Mouse (Mus musculus): ENCODE data around the gene Tpm3. TPM values are rescaled to one million over a fixed set of nuclear protein-coding genes. Genes with fewer than 3 reads are reported as not detected.
"Not testable (repeated sequence)": the region's sequence is repeated elsewhere in the genome, so short reads cannot be mapped to it uniquely, and the experiment has no call there.

Tpm3 gene
- polyA plus RNA-seq, 1 experiment from 2014 or later, result 499 TPM

GRCm38 (mm10) chr3:90118132-90118790, 45.8 kb downstream of the Tpm3 start:
- no peaks in the 10 kb centered on the region for H3K27me3 ChIP-seq (ENCODE audit: control insufficient read depth, insufficient read depth, low read length)
- no peak overlapping the region for H3K9ac ChIP-seq (ENCODE audit: low read length)
- no peaks in the 10 kb centered on the region for H3K9me3 ChIP-seq (ENCODE audit: control insufficient read depth, low read length)
- H3K36me3 ChIP-seq (ENCODE audit: control insufficient read depth, insufficient read depth, low read length), result no peaks in the 10 kb centered on the region
- WGBS, result 95% methylated on average over 13 of the region's 13 CpGs
- no peak for ATAC-seq (ENCODE audit: low FRiP score)
- H3K27ac ChIP-seq (ENCODE audit: low read depth, low read length), result no peak overlapping the region
- no peak overlapping the region for H3K4me3 ChIP-seq (ENCODE audit: low read depth, low read length)
- no peaks in the 10 kb centered on the region for H3K4me1 ChIP-seq (ENCODE audit: control insufficient read depth, insufficient read depth, low read length)
- no peak overlapping the region for H3K4me2 ChIP-seq
- no peak for DNase-seq (ENCODE audit: low spot score, missing footprints)

- not testable (repeated sequence) for H3K4me2 ChIP-seq; H3K4me3 ChIP-seq (ENCODE audit: low read depth, low read length); H3K9ac ChIP-seq (ENCODE audit: low read length); H3K27ac ChIP-seq (ENCODE audit: low read depth, low read length); H3K36me3 ChIP-seq (ENCODE audit: control insufficient read depth, insufficient read depth, low read length); ATAC-seq (ENCODE audit: low FRiP score); H3K27me3 ChIP-seq (ENCODE audit: control insufficient read depth, insufficient read depth, low read length); H3K4me1 ChIP-seq (ENCODE audit: control insufficient read depth, insufficient read depth, low read length); H3K9me3 ChIP-seq (ENCODE audit: control insufficient read depth, low read length); DNase-seq (ENCODE audit: low spot score, missing footprints)
- 80% methylated on average over 5 of the region's 5 CpGs for WGBS
These were observed 49.6 kb downstream of the Tpm3 start for GRCm38 (mm10) chr3:90122036-90122435.

GRCm38 (mm10) chr3:90125710-90126109, 53.3 kb downstream of the Tpm3 start:
- no peak overlapping the region for H3K4me3 ChIP-seq (ENCODE audit: low read depth, low read length)
- H3K27ac ChIP-seq (ENCODE audit: low read depth, low read length), result no peak overlapping the region
- DNase-seq (ENCODE audit: low spot score, missing footprints) (no peak), ATAC-seq (ENCODE audit: low FRiP score) (no peak)
- H3K9me3 ChIP-seq (ENCODE audit: control insufficient read depth, low read length), result no peaks in the 10 kb centered on the region
- H3K36me3 ChIP-seq (ENCODE audit: control insufficient read depth, insufficient read depth, low read length), result no peaks in the 10 kb centered on the region
- 73% methylated on average over 5 of the region's 5 CpGs for WGBS
- H3K4me1 ChIP-seq (ENCODE audit: control insufficient read depth, insufficient read depth, low read length), result no peaks in the 10 kb centered on the region
- H3K27me3 ChIP-seq (ENCODE audit: control insufficient read depth, insufficient read depth, low read length), result no peaks in the 10 kb centered on the region
- no peak overlapping the region for H3K9ac ChIP-seq (ENCODE audit: low read length)
- H3K4me2 ChIP-seq, result no peak overlapping the region

GRCm38 (mm10) chr3:90127881-90128280, 55.4 kb downstream of the Tpm3 start:
- 89% methylated on average over 6 of the region's 6 CpGs for WGBS
- no peak overlapping the region for H3K9ac ChIP-seq (ENCODE audit: low read length)

GRCm38 (mm10) chr3:90132745-90133144, 60.3 kb downstream of the Tpm3 start:
- no peak for DNase-seq (ENCODE audit: low spot score, missing footprints)
- Histone ChIP-seq H3K4me2 (no peak overlapping the region), H3K9me3 (ENCODE audit: control insufficient read depth, low read length) (no peaks in the 10 kb centered on the region), H3K27ac (ENCODE audit: low read depth, low read length) (no peak overlapping the region), H3K9ac (ENCODE audit: low read length) (no peak overlapping the region), H3K27me3 (ENCODE audit: control insufficient read depth, insufficient read depth, low read length) (no peaks in the 10 kb centered on the region), H3K4me3 (ENCODE audit: low read depth, low read length) (no peak overlapping the region), H3K4me1 (ENCODE audit: control insufficient read depth, insufficient read depth, low read length) (no peaks in the 10 kb centered on the region), H3K36me3 (ENCODE audit: control insufficient read depth, insufficient read depth, low read length) (no peaks in the 10 kb centered on the region)
- no peak for ATAC-seq (ENCODE audit: low FRiP score)
- WGBS, result 82% methylated on average over 3 of the region's 3 CpGs

More at GRCm38 (mm10) chr3:90127881-90128280, 55.4 kb downstream of the Tpm3 start:
- no peaks in the 10 kb centered on the region for H3K9me3 ChIP-seq (ENCODE audit: control insufficient read depth, low read length)
- H3K4me2 ChIP-seq, result no peak overlapping the region
- no peak overlapping the region for H3K4me3 ChIP-seq (ENCODE audit: low read depth, low read length)
- H3K4me1 ChIP-seq (ENCODE audit: control insufficient read depth, insufficient read depth, low read length), result no peaks in the 10 kb centered on the region
- no peaks in the 10 kb centered on the region for H3K27me3 ChIP-seq (ENCODE audit: control insufficient read depth, insufficient read depth, low read length)
- no peaks in the 10 kb centered on the region for H3K36me3 ChIP-seq (ENCODE audit: control insufficient read depth, insufficient read depth, low read length)
- ATAC-seq (ENCODE audit: low FRiP score) (no peak), DNase-seq (ENCODE audit: low spot score, missing footprints) (no peak)
- H3K27ac ChIP-seq (ENCODE audit: low read depth, low read length), result no peak overlapping the region

- H3K27me3 ChIP-seq (ENCODE audit: control insufficient read depth, insufficient read depth, low read length), result no peaks in the 10 kb centered on the region
- H3K9me3 ChIP-seq (ENCODE audit: control insufficient read depth, low read length), result no peaks in the 10 kb centered on the region
- H3K27ac ChIP-seq (ENCODE audit: low read depth, low read length), result no peak overlapping the region
- H3K4me2 ChIP-seq, result no peak overlapping the region
- no peak overlapping the region for H3K4me3 ChIP-seq (ENCODE audit: low read depth, low read length)
- no peaks in the 10 kb centered on the region for H3K4me1 ChIP-seq (ENCODE audit: control insufficient read depth, insufficient read depth, low read length)
- no peak for ATAC-seq (ENCODE audit: low FRiP score)
- H3K9ac ChIP-seq (ENCODE audit: low read length), result no peak overlapping the region
- WGBS, result 93% methylated on average over 1 of the region's 1 CpGs
- no peak for DNase-seq (ENCODE audit: low spot score, missing footprints)
- H3K36me3 ChIP-seq (ENCODE audit: control insufficient read depth, insufficient read depth, low read length), result no peaks in the 10 kb centered on the region
These were observed 60.9 kb downstream of the Tpm3 start for GRCm38 (mm10) chr3:90133331-90133730.

GRCm38 (mm10) chr3:90134483-90134882, 62.0 kb downstream of the Tpm3 start:
- Histone ChIP-seq H3K27me3 (ENCODE audit: control insufficient read depth, insufficient read depth, low read length) (no peaks in the 10 kb centered on the region), H3K27ac (ENCODE audit: low read depth, low read length) (no peak overlapping the region), H3K4me1 (ENCODE audit: control insufficient read depth, insufficient read depth, low read length) (no peaks in the 10 kb centered on the region), H3K4me2 (no peak overlapping the region), H3K36me3 (ENCODE audit: control insufficient read depth, insufficient read depth, low read length) (no peaks in the 10 kb centered on the region), H3K9me3 (ENCODE audit: control insufficient read depth, low read length) (no peaks in the 10 kb centered on the region), H3K4me3 (ENCODE audit: low read depth, low read length) (no peak overlapping the region), H3K9ac (ENCODE audit: low read length) (no peak overlapping the region)
- ATAC-seq (ENCODE audit: low FRiP score), result no peak
- no peak for DNase-seq (ENCODE audit: low spot score, missing footprints)
- WGBS, result 70% methylated on average over 3 of the region's 3 CpGs

- no peaks in the 10 kb centered on the region for H3K27me3 ChIP-seq (ENCODE audit: control insufficient read depth, insufficient read depth, low read length)
- no peaks in the 10 kb centered on the region for H3K4me1 ChIP-seq (ENCODE audit: control insufficient read depth, insufficient read depth, low read length)
- ATAC-seq (ENCODE audit: low FRiP score) (no peak), DNase-seq (ENCODE audit: low spot score, missing footprints) (no peak)
- H3K36me3 ChIP-seq (ENCODE audit: control insufficient read depth, insufficient read depth, low read length), result no peaks in the 10 kb centered on the region
- no peak overlapping the region for H3K9ac ChIP-seq (ENCODE audit: low read length)
- no peak overlapping the region for H3K4me3 ChIP-seq (ENCODE audit: low read depth, low read length)
- 83% methylated on average over 5 of the region's 5 CpGs for WGBS
- H3K9me3 ChIP-seq (ENCODE audit: control insufficient read depth, low read length), result no peaks in the 10 kb centered on the region
- no peak overlapping the region for H3K4me2 ChIP-seq
- H3K27ac ChIP-seq (ENCODE audit: low read depth, low read length), result no peak overlapping the region
These were observed 62.5 kb downstream of the Tpm3 start for GRCm38 (mm10) chr3:90134993-90135392.

- Histone ChIP-seq H3K4me2 (no peak overlapping the region), H3K36me3 (ENCODE audit: control insufficient read depth, insufficient read depth, low read length) (no peaks in the 10 kb centered on the region), H3K4me1 (ENCODE audit: control insufficient read depth, insufficient read depth, low read length) (no peaks in the 10 kb centered on the region), H3K27ac (ENCODE audit: low read depth, low read length) (no peak overlapping the region), H3K9me3 (ENCODE audit: control insufficient read depth, low read length) (no peaks in the 10 kb centered on the region), H3K4me3 (ENCODE audit: low read depth, low read length) (no peak overlapping the region), H3K9ac (ENCODE audit: low read length) (no peak overlapping the region), H3K27me3 (ENCODE audit: control insufficient read depth, insufficient read depth, low read length) (no peaks in the 10 kb centered on the region)
- ATAC-seq (ENCODE audit: low FRiP score), result no peak
- 38% methylated on average over 13 of the region's 13 CpGs for WGBS
- no peak for DNase-seq (ENCODE audit: low spot score, missing footprints)
These were observed 64.2 kb downstream of the Tpm3 start for GRCm38 (mm10) chr3:90136660-90137059.

Data from midbrain, embryonic 11.5 days (tissue).